Mouse (Mus musculus): Measurements from ENCODE around the gene Zer1.

Zer1 gene

DNA sequence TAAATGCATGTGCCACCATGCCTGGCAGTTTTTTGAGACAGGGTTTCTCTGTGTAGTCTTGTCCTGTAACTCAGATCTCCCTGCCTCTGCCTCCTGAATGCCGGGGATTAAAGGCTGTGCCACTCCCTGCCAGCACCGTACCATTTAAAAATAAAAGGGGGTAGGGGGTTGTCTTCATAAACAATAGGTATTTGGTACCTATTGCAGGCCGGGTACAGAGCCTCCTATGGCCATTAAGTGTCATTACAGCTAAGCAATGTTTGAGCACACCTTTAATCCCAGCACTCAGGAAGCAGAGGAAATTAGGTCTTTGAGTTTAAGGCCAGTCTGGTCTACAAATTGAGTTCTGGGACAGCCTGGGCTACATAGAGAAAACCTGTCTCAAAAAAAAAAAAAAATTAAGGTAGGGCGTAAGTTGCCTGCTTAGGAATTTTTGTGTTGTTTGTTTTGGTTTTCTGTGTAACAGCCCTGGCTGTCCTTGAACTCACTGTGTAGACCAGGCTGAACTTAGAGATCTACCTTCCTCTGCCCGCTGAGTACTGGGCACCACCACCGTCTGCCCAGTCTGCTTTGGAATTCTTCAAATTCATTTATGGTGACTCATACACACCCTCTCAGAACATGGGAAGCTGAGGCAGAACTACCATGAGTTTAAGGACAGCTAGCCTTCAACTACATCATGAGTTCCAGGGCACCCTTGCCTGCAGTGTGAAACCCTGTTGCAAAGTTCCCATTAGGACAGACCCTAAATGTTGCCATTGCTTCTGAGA, 72.2 kb downstream of the Zer1 start:
- DNase-seq (ENCODE audit: low spot score in 2 of 2): no peak

DNA sequence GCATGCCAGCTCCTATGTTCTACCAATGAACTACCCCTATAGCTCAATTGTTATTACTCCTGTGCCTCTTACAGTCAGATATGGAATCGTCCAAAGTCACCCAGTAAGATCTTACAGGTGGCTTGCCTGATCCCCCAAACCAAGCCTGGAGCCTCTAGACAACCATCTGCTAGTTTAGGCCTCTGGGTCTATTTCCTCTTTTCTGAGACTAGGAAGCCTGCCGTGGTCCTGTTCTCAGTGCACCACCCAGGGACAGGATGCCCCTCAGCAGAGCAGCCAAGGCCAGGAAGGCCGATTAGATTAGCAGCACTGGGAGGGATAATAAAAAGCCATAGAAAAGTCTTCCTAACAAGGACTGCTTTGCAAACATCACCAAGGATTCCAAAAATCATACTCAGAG, 74.6 kb downstream of the Zer1 start:
- DNase-seq (ENCODE audit: low spot score in 2 of 2): peak in 1 of 2 experiments; percentile 18

DNA sequence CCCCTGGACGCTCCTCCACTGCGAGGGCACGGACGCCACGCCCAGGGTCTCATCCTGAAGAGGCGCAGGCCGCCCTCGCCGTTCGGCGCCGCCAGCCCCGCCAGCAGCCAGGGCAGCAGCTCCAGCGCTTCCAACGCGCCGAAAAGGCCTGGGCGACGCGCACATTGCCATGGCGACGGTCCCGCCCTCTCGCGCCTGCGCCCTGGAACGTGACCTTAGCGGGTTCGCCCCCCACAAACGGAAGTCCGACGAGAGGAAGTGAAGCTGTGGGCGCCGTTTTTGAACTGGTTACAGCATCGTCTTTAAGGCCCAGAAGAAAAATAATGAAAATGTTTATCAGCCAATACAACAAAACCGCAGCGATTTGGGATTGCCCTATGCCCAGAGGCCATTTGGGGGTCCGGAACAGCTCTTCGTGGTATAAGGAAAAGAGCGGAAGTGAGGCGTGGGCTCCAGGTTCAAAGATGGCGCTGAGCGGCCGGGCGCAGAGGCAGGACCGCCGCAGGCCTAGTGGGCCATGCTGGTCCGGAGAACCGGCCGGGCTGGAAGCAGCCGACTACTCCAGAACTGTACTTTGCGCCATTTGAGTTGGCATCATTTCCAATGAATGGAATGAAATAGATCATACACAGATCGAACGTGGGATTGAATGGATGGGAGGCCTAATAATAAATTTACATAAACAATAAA, 75.5 kb downstream of the Zer1 start, which contains the start of gene Wdr34:
TSS of gene Wdr34 (minus strand) at position 183 of the 690 bp plus-strand sequence.
- peak; percentile 95 to 96 for DNase-seq (ENCODE audit: low spot score in 2 of 2)

DNA sequence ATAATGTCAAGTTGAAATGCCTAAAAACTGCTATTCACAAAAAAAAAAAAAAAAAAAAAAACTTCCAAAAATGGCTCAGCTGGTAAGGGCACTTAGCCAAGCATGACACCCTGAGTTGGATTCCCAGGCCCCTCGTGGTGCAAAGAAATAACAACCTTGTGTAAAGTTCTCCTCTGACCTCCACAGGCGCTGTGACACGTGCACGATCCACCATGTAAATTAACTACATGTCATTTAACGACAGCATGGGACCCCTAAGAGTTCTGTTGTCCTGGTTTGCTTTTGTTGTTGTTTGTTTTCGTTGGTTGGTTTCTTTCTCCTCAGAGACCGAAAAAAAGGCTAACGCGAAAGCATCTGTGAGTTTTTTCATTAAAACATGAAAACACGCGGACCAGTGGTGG, 76.3 kb downstream of the Zer1 start:
- DNase-seq (ENCODE audit: low spot score in 2 of 2): peak in 1 of 2 experiments; percentile 25
